Comparison of ENCODE assay signal across 10 mouse cellular contexts in genomic region chr17:31286492-31286891, GRCm38 (mm10). TPM values are rescaled to one million over a fixed set of nuclear protein-coding genes. Genes with fewer than 3 reads are reported as not detected.
DNase-seq lines count a peak whose midpoint lies in the region; ATAC-seq and TF ChIP-seq lines count a peak whose summit lies in the region.
"Had no signal": no experiment of that assay in that cellular context is flagged by ENCODE, and none has a peak within 500 bp of the region (broad histone marks: within the 10 kb centered on the region; RNA-seq: fewer than 3 reads in every experiment).

Gene Slc37a1, plus strand, starts transcription at chr17:31286792.

- TF ChIP-seq POLR2A in brain, embryonic 14.5 days (IDR thresholded peaks at IDR 0.05; ENCODE audit: borderline replicate concordance, extremely low read depth, insufficient read depth, insufficient read length, poor library complexity, severe bottlenecking) = no peak

- no peaks in the 10 kb centered on the region for H3K27me3 ChIP-seq in forebrain, embryonic 15.5 days
- no peaks in the 10 kb centered on the region for H3K27me3 ChIP-seq in forebrain, embryonic 10.5 days (ENCODE audit: poor library complexity, severe bottlenecking)
- H3K27me3 ChIP-seq in lung, postnatal 0 days (replicated peaks; ENCODE audit: insufficient read depth, low read length) = no peaks in the 10 kb centered on the region
- no peaks in the 10 kb centered on the region for H3K27me3 ChIP-seq in neural tube, embryonic 14.5 days (ENCODE audit: control insufficient read depth, insufficient read depth, low read length)

- H3K4me3 ChIP-seq in forebrain, embryonic 15.5 days = no peak within 1 kb of the TSS
- no peak within 1 kb of the TSS for H3K4me3 ChIP-seq in forebrain, embryonic 10.5 days
- no peak within 1 kb of the TSS for H3K4me3 ChIP-seq in lung, postnatal 0 days (ENCODE audit: low read depth, low read length)
- no peak within 1 kb of the TSS for H3K4me3 ChIP-seq in neural tube, embryonic 14.5 days (ENCODE audit: low read depth, low read length)

- ATAC-seq in forebrain, embryonic 15.5 days (replicated peaks) = no peak
- ATAC-seq in lung, postnatal 0 days = no peak
- no peak for ATAC-seq in neural tube, embryonic 14.5 days (ENCODE audit: low read depth)
- ATAC-seq in erythroblast, adult 5-6 weeks (replicated peaks; ENCODE audit: low FRiP score, poor library complexity, severe bottlenecking) = no peak
- ATAC-seq: liver, postnatal 0 days had no signal

- no peak within 1 kb of the TSS for H3K27ac ChIP-seq in forebrain, embryonic 15.5 days (replicated peaks)
- no peak within 1 kb of the TSS for H3K27ac ChIP-seq in forebrain, embryonic 10.5 days
- no peak within 1 kb of the TSS for H3K27ac ChIP-seq in lung, postnatal 0 days (ENCODE audit: low read length)
- H3K27ac ChIP-seq in neural tube, embryonic 14.5 days (ENCODE audit: low read depth, low read length) = no peak within 1 kb of the TSS

- no peak for TF ChIP-seq EP300 in lung, postnatal 0 days (IDR thresholded peaks at IDR 0.05)

- peaks cover 6% of the 10 kb centered on the region for H3K4me1 ChIP-seq in forebrain, embryonic 15.5 days
- H3K4me1 ChIP-seq in forebrain, embryonic 10.5 days = peaks cover 24% of the 10 kb centered on the region
- H3K4me1 ChIP-seq in lung, postnatal 0 days (ENCODE audit: insufficient read depth, low read depth, low read length) = no peaks in the 10 kb centered on the region
- no peaks in the 10 kb centered on the region for H3K4me1 ChIP-seq in neural tube, embryonic 14.5 days (ENCODE audit: control insufficient read depth, insufficient read depth, low read length)

- no peaks in the 10 kb centered on the region for H3K9me3 ChIP-seq in forebrain, embryonic 15.5 days
- no peaks in the 10 kb centered on the region for H3K9me3 ChIP-seq in forebrain, embryonic 10.5 days
- no peaks in the 10 kb centered on the region for H3K9me3 ChIP-seq in lung, postnatal 0 days (ENCODE audit: low read length)
- H3K9me3 ChIP-seq in neural tube, embryonic 14.5 days (ENCODE audit: control insufficient read depth, low read length) = no peaks in the 10 kb centered on the region

- 85% methylated on average over 1 of the region's 1 CpGs for WGBS in forebrain, embryonic 15.5 days
- 97% methylated on average over 1 of the region's 1 CpGs for WGBS in forebrain, embryonic 10.5 days
- WGBS in lung, postnatal 0 days = 100% methylated on average over 1 of the region's 1 CpGs
- WGBS in neural tube, embryonic 14.5 days = 93% methylated on average over 1 of the region's 1 CpGs

- no peak for TF ChIP-seq CTCF in lung, postnatal 0 days (IDR thresholded peaks at IDR 0.05)
- TF ChIP-seq CTCF in brain, embryonic 14.5 days (IDR thresholded peaks at IDR 0.05; ENCODE audit: borderline replicate concordance, extremely low read depth, insufficient read depth, insufficient read length) = no peak

- H3K9ac ChIP-seq in forebrain, embryonic 15.5 days (replicated peaks) = no peak within 1 kb of the TSS
- H3K9ac ChIP-seq in lung, postnatal 0 days (replicated peaks; ENCODE audit: low read depth) = no peak within 1 kb of the TSS
- H3K9ac ChIP-seq in neural tube, embryonic 14.5 days (replicated peaks; ENCODE audit: low read depth, low read length) = no peak within 1 kb of the TSS
- H3K9ac ChIP-seq: liver, postnatal 0 days had no signal

- no peak within 1 kb of the TSS for H3K4me2 ChIP-seq in forebrain, embryonic 15.5 days (replicated peaks)
- no peak within 1 kb of the TSS for H3K4me2 ChIP-seq in lung, postnatal 0 days (replicated peaks; ENCODE audit: low read depth, low read length)
- no peak within 1 kb of the TSS for H3K4me2 ChIP-seq in neural tube, embryonic 14.5 days (ENCODE audit: low read depth, low read length)

- DNase-seq in forebrain, embryonic 10.5 days (ENCODE audit: extremely low spot score, low spot score) = no peak
- no peak for DNase-seq in lung, postnatal 0 days (ENCODE audit: low spot score)
- no peak for DNase-seq in lung, postnatal 25 days (ENCODE audit: low spot score)
- DNase-seq in brain, embryonic 14.5 days (ENCODE audit: low read depth) = no peak
- no peak for DNase-seq in kidney, postnatal 25 days
- DNase-seq: kidney, adult 18-20 months; liver, postnatal 0 days had no signal

- no peaks in the 10 kb centered on the region for H3K36me3 ChIP-seq in forebrain, embryonic 15.5 days
- H3K36me3 ChIP-seq in forebrain, embryonic 10.5 days (replicated peaks) = no peaks in the 10 kb centered on the region
- H3K36me3 ChIP-seq in lung, postnatal 0 days (ENCODE audit: insufficient read depth, low read length) = no peaks in the 10 kb centered on the region
- H3K36me3 ChIP-seq in neural tube, embryonic 14.5 days (ENCODE audit: control insufficient read depth, insufficient read depth, low read length) = no peaks in the 10 kb centered on the region

RNA-seq across cellular contexts. Expression of gene Slc37a1, which starts in this region (rescaled TPM):
- 12.5 and 14.9 TPM in 2 replicates for polyA plus RNA-seq in forebrain, embryonic 15.5 days (2015; fragmentation: Nextera tagmentation; extraction: Ambion mirVana)
- polyA plus RNA-seq in forebrain, embryonic 10.5 days (2016; fragmentation: Nextera tagmentation; extraction: Ambion mirVana) = 4.5 and 6.7 TPM in 2 replicates
- 25.2 and 33.9 TPM in 2 replicates for polyA plus RNA-seq in lung, postnatal 0 days (2015; fragmentation: Nextera tagmentation; extraction: Ambion mirVana)
- polyA plus RNA-seq in brain, embryonic 14.5 days (2012; rRNA removed) = 19.7 and 21.3 TPM in 2 replicates
- polyA plus RNA-seq in neural tube, embryonic 14.5 days (2014; fragmentation: Nextera tagmentation; extraction: Ambion mirVana) = 10.1 and 10.5 TPM in 2 replicates
- 0.58 and 2.7 TPM in 2 replicates for total RNA-seq in erythroblast, adult 5-6 weeks (2015; ENCODE audit: low replicate concordance)
- 1.1 and 7.0 TPM in 2 replicates for total RNA-seq in erythroblast, adult 5-6 weeks (2017; ENCODE audit: low replicate concordance)
